Mouse (Mus musculus): ENCODE results near the gene Chaf1b.

DNA sequence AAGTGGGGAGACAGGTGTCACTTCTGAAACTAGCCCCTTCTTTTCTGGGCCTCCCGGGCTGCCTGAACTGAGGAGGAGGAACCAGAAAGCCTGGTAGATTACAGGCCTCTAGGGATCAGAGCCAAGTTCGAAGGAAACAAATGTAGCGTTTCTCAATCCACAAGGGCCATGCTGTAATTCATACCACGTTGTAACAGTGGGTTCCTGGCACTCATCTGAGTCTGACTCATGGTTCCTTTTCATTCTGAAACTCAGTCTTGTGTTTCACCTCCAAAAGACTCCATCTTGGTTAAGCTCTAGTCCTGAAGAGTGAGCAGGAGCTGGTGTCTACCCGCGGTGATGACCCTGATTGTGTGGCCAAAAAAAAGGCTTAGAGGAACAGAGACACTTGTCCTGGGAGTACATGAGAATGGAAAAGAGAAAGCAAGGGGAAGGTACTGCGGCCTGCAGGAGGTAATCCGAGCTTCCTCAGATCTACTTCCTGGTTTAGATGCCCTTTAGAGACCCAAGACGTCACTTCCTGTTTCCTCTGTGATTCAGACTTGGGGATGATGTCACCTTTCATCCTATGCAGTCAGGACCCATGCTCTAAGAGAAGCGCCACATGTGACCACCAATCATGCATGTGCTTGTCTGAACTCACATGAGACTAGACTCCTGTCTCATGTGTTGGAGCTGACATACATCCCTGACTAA is 30.3 kb downstream of the Chaf1b start:
- TF ChIP-seq CTCF (IDR thresholded peaks at IDR 0.05; ENCODE audit: extremely low read depth, insufficient read depth, low read length) (no peak), POLR2A (IDR thresholded peaks at IDR 0.05; ENCODE audit: extremely low read depth, insufficient read depth, low read length) (no peak)

Data from cortical plate, adult 2 months (tissue).